Mouse (Mus musculus) heart, embryonic 12.5 days (tissue): Measurements from ENCODE around the gene Kdm7a. TPM values are rescaled to one million over a fixed set of nuclear protein-coding genes. Genes with fewer than 3 reads are reported as not detected.

ENCODE experiments used
- ATAC-seq: fragments of 200-750 bp; cut with Nextera tagmentation; 2 replicates; pipeline ENCODE4 v1.8.0; 2017; ENCODE audit warnings: moderate TSS enrichment, moderate library complexity; ENCODE audit not compliant: insufficient number of reproducible peaks, low FRiP score
- H3K27ac ChIP-seq: fragments of 300-500 bp; sonication (generic); 2 replicates; pipeline ENCODE4 v1.5.1; 2016; ENCODE audit warnings: mild to moderate bottlenecking, moderate library complexity; ENCODE audit not compliant: poor library complexity, severe bottlenecking
- H3K27me3 ChIP-seq: fragments of 300-500 bp; sonication (generic); replicated peaks from 2 replicates; pipeline ENCODE4 v1.6.1; 2016; ENCODE audit warnings: mild to moderate bottlenecking, moderate library complexity
- H3K36me3 ChIP-seq: fragments of 300-500 bp; sonication (generic); 2 replicates; pipeline ENCODE4 v1.6.1; 2016; ENCODE audit warnings: mild to moderate bottlenecking, moderate library complexity
- H3K4me1 ChIP-seq: fragments of 300-500 bp; sonication (generic); replicated peaks from 2 replicates; pipeline ENCODE4 v1.6.1; 2016; ENCODE audit warnings: mild to moderate bottlenecking
- H3K4me2 ChIP-seq: fragments of 300-500 bp; sonication (generic); 2 replicates; pipeline ENCODE4 v1.6.1; 2016; ENCODE audit warnings: mild to moderate bottlenecking, moderate library complexity
- H3K4me3 ChIP-seq: fragments of 300-500 bp; sonication (generic); 2 replicates; pipeline ENCODE4 v1.5.1; 2016; ENCODE audit warnings: mild to moderate bottlenecking
- H3K9ac ChIP-seq: fragments of 300-500 bp; sonication (generic); 2 replicates; pipeline ENCODE4 v1.6.1; 2016; ENCODE audit warnings: mild to moderate bottlenecking, moderate library complexity
- H3K9me3 ChIP-seq: fragments of 300-500 bp; sonication (generic); replicated peaks from 2 replicates; pipeline ENCODE4 v1.6.1; 2016; ENCODE audit warnings: mild to moderate bottlenecking, moderate library complexity
- WGBS: fragments of 180-500 bp; shearing (Covaris S2); methylation state at CpG from one replicate; pipeline ENCODE4 v1.1.7; 2016; 5-methylcytosine and 5-hydroxymethylcytosine counted together
- polyA plus RNA-seq: library from polyadenylated mRNA; unstranded; fragments of >200 nt; fragmentation: Nextera tagmentation; extraction: Ambion mirVana; gene quantifications from 2 replicates; pipeline ENCODE4 v1.2.1, GENCODE M21; 2016

Gene Kdm7a
- polyA plus RNA-seq, 1 experiment from 2014 or later, result 6.8 TPM

DNA sequence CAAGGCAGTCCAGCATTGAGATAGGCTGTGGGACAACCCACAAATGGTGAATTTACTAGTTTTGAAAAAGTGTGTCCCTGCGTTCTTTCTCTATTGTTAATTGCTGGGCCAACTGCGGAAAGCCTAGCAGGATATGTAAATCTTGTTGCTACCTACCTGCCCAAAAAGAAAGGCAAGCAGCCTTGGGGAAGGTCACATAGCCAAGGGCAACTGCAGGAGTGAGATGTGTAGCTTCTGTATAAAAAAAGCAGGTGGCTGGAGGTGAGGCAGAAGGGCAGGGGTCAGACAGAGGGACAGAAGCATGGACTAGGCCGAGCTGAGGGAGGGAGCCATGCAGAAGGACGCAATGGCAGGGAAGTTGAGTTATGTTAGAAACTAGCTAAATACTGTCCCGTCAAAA is 74.0 kb downstream of the Kdm7a start:
- WGBS, result 65% methylated on average over 5 of the region's 5 CpGs
- no peak for ATAC-seq
- H3K9ac ChIP-seq, result no peak overlapping the region
- H3K27ac ChIP-seq, result no peak overlapping the region
- no peak overlapping the region for H3K4me2 ChIP-seq
- H3K9me3 ChIP-seq, result no peaks in the 10 kb centered on the region
- H3K4me3 ChIP-seq, result no peak overlapping the region
- no peaks in the 10 kb centered on the region for H3K4me1 ChIP-seq
- H3K27me3 ChIP-seq, result no peaks in the 10 kb centered on the region
- H3K36me3 ChIP-seq, result peaks cover 24% of the 10 kb centered on the region

DNA sequence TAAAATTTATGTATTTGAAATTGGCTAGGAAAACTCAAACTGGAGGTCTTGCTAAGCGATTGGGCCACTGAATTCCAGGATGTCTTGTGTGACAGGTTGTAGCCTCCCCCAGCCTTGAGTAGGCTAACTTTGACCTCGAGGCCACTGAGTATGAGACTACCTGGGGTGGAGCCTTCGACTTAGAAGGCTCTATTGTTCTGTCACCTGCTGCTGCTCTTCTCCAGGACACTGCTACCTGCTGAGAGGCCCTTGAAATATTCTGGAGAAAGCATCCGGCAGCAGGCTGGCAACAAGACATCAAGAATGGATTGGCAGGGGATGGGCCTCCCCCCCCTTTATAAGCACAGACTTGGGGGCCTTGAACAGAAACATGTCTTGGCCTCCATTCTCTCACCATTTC is 75.1 kb downstream of the Kdm7a start:
- Histone ChIP-seq H3K4me1 (no peaks in the 10 kb centered on the region), H3K4me2 (no peak overlapping the region), H3K4me3 (no peak overlapping the region), H3K27ac (no peak overlapping the region), H3K9me3 (no peaks in the 10 kb centered on the region), H3K27me3 (no peaks in the 10 kb centered on the region), H3K36me3 (peaks cover 24% of the 10 kb centered on the region), H3K9ac (no peak overlapping the region)
- WGBS, result 54% methylated on average over 4 of the region's 4 CpGs
- ATAC-seq, result no peak

DNA sequence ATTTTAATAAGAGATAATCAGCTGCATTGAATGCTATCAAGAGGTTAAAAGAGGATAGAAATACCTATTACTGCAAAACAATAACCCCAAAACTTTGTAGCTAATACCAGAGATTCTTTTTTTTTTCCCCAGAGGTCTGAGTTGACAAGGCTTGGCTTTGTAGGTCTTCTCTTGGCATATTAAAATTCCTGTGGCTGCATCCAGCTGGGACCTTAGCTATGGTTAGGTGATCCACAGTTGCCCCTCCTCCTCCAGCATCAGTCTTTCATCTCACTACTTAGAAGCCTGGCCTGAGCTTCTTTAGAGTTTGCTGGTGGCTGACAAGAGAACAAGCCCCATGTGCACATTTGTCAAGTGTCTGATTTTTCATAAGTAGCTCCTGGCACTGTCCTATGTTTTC is 81.9 kb downstream of the Kdm7a start:
- no peaks in the 10 kb centered on the region for H3K4me1 ChIP-seq
- H3K27me3 ChIP-seq, result no peaks in the 10 kb centered on the region
- H3K9me3 ChIP-seq, result no peaks in the 10 kb centered on the region
- H3K36me3 ChIP-seq, result 0 out of 2 replicates have a peak, but pooled peaks cover 2% of the 10 kb centered on the region
- ATAC-seq, result no peak
- no peak overlapping the region for H3K27ac ChIP-seq
- H3K4me3 ChIP-seq, result no peak overlapping the region
- no peak overlapping the region for H3K9ac ChIP-seq
- no peak overlapping the region for H3K4me2 ChIP-seq

DNA sequence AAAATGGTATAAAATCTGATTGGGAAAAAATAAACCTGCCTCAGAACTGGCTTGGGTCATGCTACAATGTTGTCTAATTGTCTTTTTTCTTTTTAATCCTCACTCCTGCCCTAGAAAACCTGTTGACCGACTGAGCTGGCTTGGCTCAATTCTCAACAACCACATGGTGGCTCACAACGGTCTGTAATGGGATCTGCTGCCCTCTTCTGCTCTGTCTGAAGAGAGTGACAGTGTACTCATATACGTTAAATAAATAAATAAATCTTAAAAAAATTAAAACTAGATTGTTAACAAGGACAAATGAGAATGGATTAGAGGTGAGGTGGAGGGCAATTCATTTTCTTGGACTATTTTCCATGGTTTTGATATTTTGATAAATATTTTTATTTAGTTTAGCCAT is 85.9 kb downstream of the Kdm7a start:
- Histone ChIP-seq H3K9me3 (peaks cover 4% of the 10 kb centered on the region; the same call in 1 of the 2 replicates), H3K36me3 (0 out of 2 replicates have a peak, but pooled peaks cover 2% of the 10 kb centered on the region), H3K4me2 (no peak overlapping the region), H3K27me3 (no peaks in the 10 kb centered on the region), H3K4me1 (peaks cover 12% of the 10 kb centered on the region), H3K4me3 (no peak overlapping the region), H3K9ac (no peak overlapping the region), H3K27ac (no peak overlapping the region)
- no peak for ATAC-seq
- 49% methylated on average over 3 of the region's 3 CpGs for WGBS

GRCm38 (mm10) chr6:39118456-39118881 is 88.1 kb downstream of the Kdm7a start:
- Histone ChIP-seq H3K36me3 (0 out of 2 replicates have a peak, but pooled peaks cover 2% of the 10 kb centered on the region), H3K4me1 (peaks cover 13% of the 10 kb centered on the region), H3K27ac (no peak overlapping the region), H3K27me3 (no peaks in the 10 kb centered on the region), H3K4me3 (peak overlapping the region; percentile 75), H3K9ac (peak overlapping the region; percentile 86), H3K4me2 (peak overlapping the region; percentile 75), H3K9me3 (peaks cover 4% of the 10 kb centered on the region; the same call in 1 of the 2 replicates)
- WGBS, result 9% methylated on average over 49 of the region's 49 CpGs
- ATAC-seq, result peak; percentile 9; the same call in 1 of the 2 replicates

GRCm38 (mm10) chr6:39117584-39118455 is 88.8 kb downstream of the Kdm7a start, which contains the start of gene Parp12:
TSS of gene Parp12 (minus strand) at chr6:39118349.
- no peaks in the 10 kb centered on the region for H3K27me3 ChIP-seq
- H3K9ac ChIP-seq, result peak within 1 kb of the TSS; percentile 86
- peak within 1 kb of the TSS; percentile 75 for H3K4me3 ChIP-seq
- H3K27ac ChIP-seq, result no peak within 1 kb of the TSS
- 0 out of 2 replicates have a peak, but pooled peaks cover 2% of the 10 kb centered on the region for H3K36me3 ChIP-seq
- peak within 1 kb of the TSS; percentile 75 for H3K4me2 ChIP-seq
- peaks cover 13% of the 10 kb centered on the region for H3K4me1 ChIP-seq
- ATAC-seq, result peak; percentile 78
- peaks cover 4% of the 10 kb centered on the region; the same call in 1 of the 2 replicates for H3K9me3 ChIP-seq
- WGBS, result 1% methylated on average over 100 of the region's 101 CpGs

GRCm38 (mm10) chr6:39115438-39115837 is 91.2 kb downstream of the Kdm7a start:
- no peak for ATAC-seq
- Histone ChIP-seq H3K4me1 (peaks cover 13% of the 10 kb centered on the region), H3K4me3 (no peak overlapping the region), H3K36me3 (no peaks in the 10 kb centered on the region), H3K27ac (no peak overlapping the region), H3K9me3 (peaks cover 4% of the 10 kb centered on the region; the same call in 1 of the 2 replicates), H3K4me2 (no peak overlapping the region), H3K27me3 (no peaks in the 10 kb centered on the region), H3K9ac (no peak overlapping the region)
- WGBS, result 85% methylated on average over 1 of the region's 1 CpGs

DNA sequence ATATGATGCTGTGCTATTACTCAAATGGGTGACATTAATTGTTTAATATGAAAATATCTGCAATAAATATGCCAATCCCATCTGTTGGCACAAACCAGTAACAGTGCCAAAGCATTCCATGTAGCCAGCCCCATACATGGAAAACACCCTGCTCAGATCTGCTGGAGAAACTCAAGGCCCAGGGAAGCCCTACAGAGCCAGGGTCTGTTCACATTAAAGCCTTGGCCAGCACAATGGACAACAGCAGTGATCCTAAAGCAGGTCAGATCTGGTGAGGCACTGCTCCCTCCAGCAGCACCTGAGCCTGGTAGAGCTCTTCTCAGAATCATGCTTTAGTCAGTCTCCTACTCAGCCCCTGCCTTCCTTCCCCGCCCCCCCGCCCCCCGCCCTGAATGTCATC is 93.4 kb downstream of the Kdm7a start:
- peaks cover 13% of the 10 kb centered on the region for H3K4me1 ChIP-seq
- H3K36me3 ChIP-seq, result peaks cover 3% of the 10 kb centered on the region; the same call in 1 of the 2 replicates
- 95% methylated on average over 3 of the region's 3 CpGs for WGBS
- no peak overlapping the region for H3K4me2 ChIP-seq
- H3K27me3 ChIP-seq, result no peaks in the 10 kb centered on the region
- H3K4me3 ChIP-seq, result no peak overlapping the region
- H3K27ac ChIP-seq, result no peak overlapping the region
- no peak for ATAC-seq
- no peak overlapping the region for H3K9ac ChIP-seq
- H3K9me3 ChIP-seq, result no peaks in the 10 kb centered on the region

DNA sequence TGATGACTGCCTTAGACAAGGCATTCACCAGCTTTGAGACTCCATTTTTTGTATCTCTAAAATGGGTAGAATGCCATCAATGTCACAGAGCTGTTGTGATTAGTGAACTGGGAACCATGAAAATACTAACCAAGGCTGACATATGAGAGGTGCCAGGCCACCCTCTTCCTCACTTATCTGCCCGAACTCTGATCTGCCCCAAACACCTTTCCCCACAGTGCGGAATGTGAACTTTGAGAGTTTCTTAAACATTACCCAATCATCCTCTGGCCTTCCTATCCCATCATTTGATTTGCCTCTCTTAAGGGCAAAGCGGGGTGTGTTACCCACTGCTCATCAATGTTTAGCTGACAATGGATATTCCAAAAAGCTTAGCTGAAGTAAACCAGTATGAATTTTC is 93.9 kb downstream of the Kdm7a start:
- Histone ChIP-seq H3K27ac (no peak overlapping the region), H3K9me3 (no peaks in the 10 kb centered on the region), H3K9ac (no peak overlapping the region), H3K4me3 (no peak overlapping the region), H3K4me2 (no peak overlapping the region), H3K4me1 (peaks cover 13% of the 10 kb centered on the region), H3K36me3 (peaks cover 3% of the 10 kb centered on the region; the same call in 1 of the 2 replicates), H3K27me3 (no peaks in the 10 kb centered on the region)
- no peak for ATAC-seq
- WGBS, result 78% methylated on average over 3 of the region's 3 CpGs

DNA sequence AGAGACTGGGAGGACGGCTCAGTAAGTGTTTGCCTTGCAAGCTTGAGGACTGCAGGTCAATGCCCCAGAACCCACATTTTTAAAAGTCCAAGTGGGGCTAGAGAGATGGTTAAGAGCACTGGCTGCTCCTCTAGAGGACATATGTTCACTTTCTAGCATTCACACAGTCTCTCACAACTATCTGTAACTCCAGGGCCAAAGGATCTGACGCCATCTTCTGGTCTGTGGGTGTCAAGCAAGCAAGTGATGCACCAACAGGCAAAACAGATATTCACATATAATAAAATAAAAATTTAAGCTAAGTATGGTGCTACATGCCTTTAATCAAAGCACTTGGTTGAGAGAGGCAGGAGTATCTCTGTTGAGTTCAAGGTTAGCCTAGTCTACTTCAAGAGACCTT is 99.8 kb downstream of the Kdm7a start:
- no peak overlapping the region for H3K4me2 ChIP-seq
- H3K9ac ChIP-seq, result no peak overlapping the region
- no peak overlapping the region for H3K4me3 ChIP-seq
- H3K9me3 ChIP-seq, result no peaks in the 10 kb centered on the region
- no peak overlapping the region for H3K27ac ChIP-seq
- H3K27me3 ChIP-seq, result no peaks in the 10 kb centered on the region
- H3K36me3 ChIP-seq, result peaks cover 8% of the 10 kb centered on the region; the same call in 1 of the 2 replicates
- no peak for ATAC-seq
- no peaks in the 10 kb centered on the region for H3K4me1 ChIP-seq
- WGBS, result 60% methylated on average over 2 of the region's 2 CpGs

GRCm38 (mm10) chr6:39104631-39105030 is 102.0 kb downstream of the Kdm7a start:
- H3K4me3 ChIP-seq, result no peak overlapping the region
- no peaks in the 10 kb centered on the region for H3K27me3 ChIP-seq
- H3K9ac ChIP-seq, result no peak overlapping the region
- H3K4me2 ChIP-seq, result no peak overlapping the region
- H3K36me3 ChIP-seq, result peaks cover 5% of the 10 kb centered on the region; the same call in 1 of the 2 replicates
- H3K4me1 ChIP-seq, result no peaks in the 10 kb centered on the region
- ATAC-seq, result no peak
- no peaks in the 10 kb centered on the region for H3K9me3 ChIP-seq
- no peak overlapping the region for H3K27ac ChIP-seq
- 77% methylated on average over 4 of the region's 4 CpGs for WGBS
